In the genomic region with DNA sequence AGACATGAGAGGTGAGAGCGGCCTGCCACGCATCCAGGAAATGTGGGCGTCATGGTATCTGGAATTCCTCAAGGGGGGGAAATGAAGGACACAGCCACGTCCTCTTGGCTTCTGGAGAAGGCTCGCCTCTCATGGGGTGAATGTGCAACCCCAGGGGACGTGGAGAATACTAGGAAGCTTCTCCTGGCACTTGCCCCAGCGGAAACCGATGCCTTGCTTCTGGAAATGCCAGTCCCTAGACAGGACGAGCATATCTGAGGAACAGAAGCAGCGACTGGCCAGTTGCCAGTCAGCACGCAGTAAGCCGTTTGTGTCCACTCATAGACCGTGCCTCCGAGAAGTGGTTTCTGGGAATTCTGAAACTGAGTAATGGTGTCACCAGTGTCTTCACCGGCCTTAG, we compare ENCODE assay signal across 15 mouse cellular contexts. TPM values are rescaled to one million over a fixed set of nuclear protein-coding genes. Genes with fewer than 3 reads are reported as not detected.
DNase-seq lines count a peak whose midpoint lies in the region; ATAC-seq and TF ChIP-seq lines count a peak whose summit lies in the region.
"Had no signal": no experiment of that assay in that cellular context is flagged by ENCODE, and none has a peak within 500 bp of the region (broad histone marks: within the 10 kb centered on the region; RNA-seq: fewer than 3 reads in every experiment).

No protein-coding gene starts in this region.

- H3K4me1 ChIP-seq in forebrain, postnatal 0 days (ENCODE audit: insufficient read depth) = no peaks in the 10 kb centered on the region
- peaks cover 47% of the 10 kb centered on the region for H3K4me1 ChIP-seq in forebrain, embryonic 10.5 days
- H3K4me1 ChIP-seq in midbrain, embryonic 10.5 days = peaks cover 58% of the 10 kb centered on the region
- H3K4me1 ChIP-seq in midbrain, embryonic 15.5 days = no peaks in the 10 kb centered on the region
- H3K4me1 ChIP-seq in heart, embryonic 14.5 days (ENCODE audit: control insufficient read depth in 2 of 2, insufficient read depth in 2 of 2, low read length in 2 of 2) = peaks cover 29 to 46% of the 10 kb centered on the region in 2 experiments
- peaks cover 10% of the 10 kb centered on the region for H3K4me1 ChIP-seq in forebrain, embryonic 12.5 days
- peaks cover 4% of the 10 kb centered on the region for H3K4me1 ChIP-seq in intestine, postnatal 0 days (replicated peaks; ENCODE audit: control insufficient read depth, insufficient read depth, low read length)

- WGBS in forebrain, postnatal 0 days = 79% methylated on average over 15 of the region's 15 CpGs
- WGBS in forebrain, embryonic 10.5 days = 86% methylated on average over 15 of the region's 15 CpGs
- 87% methylated on average over 15 of the region's 15 CpGs for WGBS in midbrain, embryonic 10.5 days
- WGBS in midbrain, embryonic 15.5 days = 85% methylated on average over 15 of the region's 15 CpGs
- WGBS in heart, embryonic 14.5 days = 23% methylated on average over 15 of the region's 15 CpGs
- WGBS in forebrain, embryonic 12.5 days = 91% methylated on average over 15 of the region's 15 CpGs
- WGBS in intestine, postnatal 0 days = 67% methylated on average over 15 of the region's 15 CpGs

- TF ChIP-seq CTCF in forebrain, postnatal 0 days (IDR thresholded peaks at IDR 0.05; ENCODE audit: low read depth) = no peak
- TF ChIP-seq CTCF in intestine, postnatal 0 days (IDR thresholded peaks at IDR 0.05; ENCODE audit: low read depth) = no peak

- no peaks in the 10 kb centered on the region for H3K27me3 ChIP-seq in forebrain, postnatal 0 days (ENCODE audit: insufficient read depth, low read length)
- H3K27me3 ChIP-seq in forebrain, embryonic 10.5 days (ENCODE audit: poor library complexity, severe bottlenecking) = no peaks in the 10 kb centered on the region
- H3K27me3 ChIP-seq in midbrain, embryonic 10.5 days (ENCODE audit: low read depth, poor library complexity, severe bottlenecking) = no peaks in the 10 kb centered on the region
- no peaks in the 10 kb centered on the region for H3K27me3 ChIP-seq in midbrain, embryonic 15.5 days (replicated peaks)
- peaks cover 16% of the 10 kb centered on the region for H3K27me3 ChIP-seq in heart, embryonic 14.5 days (ENCODE audit: control insufficient read depth, insufficient read depth, low read length)
- H3K27me3 ChIP-seq in forebrain, embryonic 12.5 days = no peaks in the 10 kb centered on the region
- no peaks in the 10 kb centered on the region for H3K27me3 ChIP-seq in intestine, postnatal 0 days (replicated peaks; ENCODE audit: control insufficient read depth, insufficient read depth, low read length)

- no peak overlapping the region for H3K9ac ChIP-seq in forebrain, postnatal 0 days
- H3K9ac ChIP-seq in midbrain, embryonic 15.5 days = no peak overlapping the region
- no peak overlapping the region for H3K9ac ChIP-seq in heart, embryonic 14.5 days (ENCODE audit: low read length)
- H3K9ac ChIP-seq in forebrain, embryonic 12.5 days = no peak overlapping the region
- no peak overlapping the region for H3K9ac ChIP-seq in intestine, postnatal 0 days (ENCODE audit: low read depth, low read length)

- ATAC-seq in forebrain, postnatal 0 days = no peak
- no peak for ATAC-seq in midbrain, embryonic 15.5 days (replicated peaks)
- ATAC-seq in heart, embryonic 14.5 days (ENCODE audit: insufficient number of reproducible peaks, insufficient read depth, low FRiP score, low read depth) = peak; percentile 12; the same call in 1 of the 2 replicates
- no peak for ATAC-seq in forebrain, embryonic 12.5 days (ENCODE audit: low FRiP score)
- ATAC-seq in intestine, postnatal 0 days = no peak

- H3K9me3 ChIP-seq in forebrain, postnatal 0 days (ENCODE audit: low read length) = no peaks in the 10 kb centered on the region
- no peaks in the 10 kb centered on the region for H3K9me3 ChIP-seq in forebrain, embryonic 10.5 days
- no peaks in the 10 kb centered on the region for H3K9me3 ChIP-seq in midbrain, embryonic 10.5 days (replicated peaks)
- no peaks in the 10 kb centered on the region for H3K9me3 ChIP-seq in midbrain, embryonic 15.5 days
- no peaks in the 10 kb centered on the region for H3K9me3 ChIP-seq in heart, embryonic 14.5 days (ENCODE audit: control insufficient read depth, low read length)
- H3K9me3 ChIP-seq in forebrain, embryonic 12.5 days = no peaks in the 10 kb centered on the region
- H3K9me3 ChIP-seq in intestine, postnatal 0 days (ENCODE audit: control insufficient read depth) = no peaks in the 10 kb centered on the region

- H3K36me3 ChIP-seq in forebrain, postnatal 0 days (ENCODE audit: insufficient read depth) = no peaks in the 10 kb centered on the region
- no peaks in the 10 kb centered on the region for H3K36me3 ChIP-seq in forebrain, embryonic 10.5 days (replicated peaks)
- no peaks in the 10 kb centered on the region for H3K36me3 ChIP-seq in midbrain, embryonic 10.5 days
- no peaks in the 10 kb centered on the region for H3K36me3 ChIP-seq in midbrain, embryonic 15.5 days (replicated peaks)
- no peaks in the 10 kb centered on the region for H3K36me3 ChIP-seq in heart, embryonic 14.5 days (ENCODE audit: control insufficient read depth, insufficient read depth, low read length)
- no peaks in the 10 kb centered on the region for H3K36me3 ChIP-seq in forebrain, embryonic 12.5 days (replicated peaks)
- no peaks in the 10 kb centered on the region for H3K36me3 ChIP-seq in intestine, postnatal 0 days (ENCODE audit: control insufficient read depth, insufficient read depth)

- H3K4me2 ChIP-seq in forebrain, postnatal 0 days (ENCODE audit: low read depth) = no peak overlapping the region
- no peak overlapping the region for H3K4me2 ChIP-seq in midbrain, embryonic 15.5 days
- H3K4me2 ChIP-seq in heart, embryonic 14.5 days (ENCODE audit: low read length) = no peak overlapping the region; the same call in 1 of the 2 replicates
- H3K4me2 ChIP-seq in forebrain, embryonic 12.5 days = no peak overlapping the region
- H3K4me2 ChIP-seq in intestine, postnatal 0 days (replicated peaks; ENCODE audit: low read depth) = no peak overlapping the region
- H3K4me2 ChIP-seq: liver, embryonic 11.5 days had no signal

- H3K4me3 ChIP-seq in forebrain, postnatal 0 days (ENCODE audit: low read depth, low read length) = no peak overlapping the region
- H3K4me3 ChIP-seq in forebrain, embryonic 10.5 days = no peak overlapping the region
- H3K4me3 ChIP-seq in midbrain, embryonic 10.5 days = no peak overlapping the region
- H3K4me3 ChIP-seq in midbrain, embryonic 15.5 days = no peak overlapping the region
- no peak overlapping the region for H3K4me3 ChIP-seq in heart, embryonic 14.5 days (ENCODE audit: control insufficient read depth in 1 of 2, insufficient read depth in 1 of 2, low read depth in 1 of 2, low read length in 2 of 2)
- no peak overlapping the region for H3K4me3 ChIP-seq in forebrain, embryonic 12.5 days (replicated peaks)
- no peak overlapping the region for H3K4me3 ChIP-seq in intestine, postnatal 0 days (ENCODE audit: low read depth, low read length)
- H3K4me3 ChIP-seq: erythroblast, embryonic 14.5 days; left cerebral cortex, adult 2 months; megakaryocyte, embryonic 14.5 days had no signal

- peak; percentile 13 for DNase-seq in forebrain, postnatal 0 days
- DNase-seq in forebrain, embryonic 10.5 days (ENCODE audit: extremely low spot score, low spot score) = no peak
- DNase-seq in midbrain, embryonic 10.5 days (ENCODE audit: low spot score) = no peak
- DNase-seq in lung, postnatal 4 days = peak; percentile 45 to 73
- DNase-seq: retina, postnatal 1 day; thymus, postnatal 25 days had no signal

- H3K27ac ChIP-seq in forebrain, postnatal 0 days (ENCODE audit: low read depth, low read length) = no peak overlapping the region
- no peak overlapping the region for H3K27ac ChIP-seq in forebrain, embryonic 10.5 days
- H3K27ac ChIP-seq in midbrain, embryonic 10.5 days (replicated peaks) = peak overlapping the region; percentile 77
- no peak overlapping the region for H3K27ac ChIP-seq in midbrain, embryonic 15.5 days
- no peak overlapping the region for H3K27ac ChIP-seq in heart, embryonic 14.5 days (replicated peaks in 1 of 2; ENCODE audit: control insufficient read depth in 1 of 2, insufficient read depth in 1 of 2, low read depth in 2 of 2, low read length in 2 of 2)
- H3K27ac ChIP-seq in forebrain, embryonic 12.5 days = no peak overlapping the region
- H3K27ac ChIP-seq in intestine, postnatal 0 days (ENCODE audit: low read depth, low read length) = no peak overlapping the region
- H3K27ac ChIP-seq: left cerebral cortex, adult 2 months had no signal

RNA-seq across cellular contexts. Expression of gene Crispld2, which starts 45.0 kb away (rescaled TPM):
- 2.8 and 11.0 TPM in 2 replicates for total RNA-seq in forebrain, postnatal 0 days (2014; rRNA removed)
- 2.1 and 2.5 TPM in 2 replicates for polyA plus RNA-seq in forebrain, postnatal 0 days (2015; fragmentation: Nextera tagmentation; extraction: Ambion mirVana)
- polyA plus RNA-seq in forebrain, embryonic 10.5 days (2016; fragmentation: Nextera tagmentation; extraction: Ambion mirVana) = 2.4 and 2.5 TPM in 2 replicates
- polyA plus RNA-seq in midbrain, embryonic 10.5 days (2016; fragmentation: Nextera tagmentation; extraction: Ambion mirVana) = 2.9 and 4.0 TPM in 2 replicates
- polyA plus RNA-seq in midbrain, embryonic 15.5 days (2015; fragmentation: Nextera tagmentation; extraction: Ambion mirVana) = 2.9 TPM in 2 replicates
- polyA plus RNA-seq in heart, embryonic 14.5 days (2014; fragmentation: Nextera tagmentation; extraction: Ambion mirVana) = 1.2 and 1.8 TPM in 2 replicates
- polyA plus RNA-seq in forebrain, embryonic 12.5 days (2016; fragmentation: Nextera tagmentation; extraction: Ambion mirVana) = 2.3 TPM in 2 replicates
- 9.1 and 9.2 TPM in 2 replicates for polyA plus RNA-seq in intestine, postnatal 0 days (2015; fragmentation: Nextera tagmentation; extraction: Ambion mirVana)
- total RNA-seq: common myeloid progenitor, adult 5-6 weeks had no signal
- polyA plus RNA-seq: erythroblast, embryonic 14.5 days had no signal

Comparison
In these comparisons a context has a peak if more than half of its experiments do, and no peak if none do; other contexts are left out.
1. DNase-seq: peak in forebrain, postnatal 0 days (single experiment) and lung, postnatal 4 days (2 of 2); none in forebrain, embryonic 10.5 days (single experiment) and midbrain, embryonic 10.5 days (single experiment).